Mouse (Mus musculus) kidney, adult 10 weeks (tissue): ENCODE data around the gene Slc4a1ap. TPM values are rescaled to one million over a fixed set of nuclear protein-coding genes. Genes with fewer than 3 reads are reported as not detected.

ENCODE experiments used
- polyA plus RNA-seq: library from polyadenylated mRNA; stranded (reverse); fragments of 350-450 nt; fragmentation: Illumina TruSeq; extraction: RNeasy Lipid Tissue Mini Kit (QIAGEN cat#74804); gene quantifications from one replicate; pipeline ENCODE4 v1.2.3, GENCODE M21; 2014; ENCODE audit warnings: low read depth, low replicate concordance

Slc4a1ap gene
- polyA plus RNA-seq, result 48.0 TPM

GRCm38 (mm10) chr5:31526354-31527116 lies at the start of gene Slc4a1ap:
TSS of gene Slc4a1ap (plus strand) at chr5:31526995.

GRCm38 (mm10) chr5:31485440-31485839 lies 41.4 kb upstream of the Slc4a1ap start, which contains the start of gene 4930548H24Rik:
TSS of gene 4930548H24Rik (plus strand) at chr5:31485740.

GRCm38 (mm10) chr5:31494513-31495297 lies 32.1 kb upstream of the Slc4a1ap start, which contains the start of gene Gpn1:
TSS of gene Gpn1 (plus strand) at chr5:31494741.

GRCm38 (mm10) chr5:31527707-31528106 lies 912 bp downstream of the Slc4a1ap start, which contains the start of gene Supt7l:
TSS of gene Supt7l (minus strand) at chr5:31527807.

DNA sequence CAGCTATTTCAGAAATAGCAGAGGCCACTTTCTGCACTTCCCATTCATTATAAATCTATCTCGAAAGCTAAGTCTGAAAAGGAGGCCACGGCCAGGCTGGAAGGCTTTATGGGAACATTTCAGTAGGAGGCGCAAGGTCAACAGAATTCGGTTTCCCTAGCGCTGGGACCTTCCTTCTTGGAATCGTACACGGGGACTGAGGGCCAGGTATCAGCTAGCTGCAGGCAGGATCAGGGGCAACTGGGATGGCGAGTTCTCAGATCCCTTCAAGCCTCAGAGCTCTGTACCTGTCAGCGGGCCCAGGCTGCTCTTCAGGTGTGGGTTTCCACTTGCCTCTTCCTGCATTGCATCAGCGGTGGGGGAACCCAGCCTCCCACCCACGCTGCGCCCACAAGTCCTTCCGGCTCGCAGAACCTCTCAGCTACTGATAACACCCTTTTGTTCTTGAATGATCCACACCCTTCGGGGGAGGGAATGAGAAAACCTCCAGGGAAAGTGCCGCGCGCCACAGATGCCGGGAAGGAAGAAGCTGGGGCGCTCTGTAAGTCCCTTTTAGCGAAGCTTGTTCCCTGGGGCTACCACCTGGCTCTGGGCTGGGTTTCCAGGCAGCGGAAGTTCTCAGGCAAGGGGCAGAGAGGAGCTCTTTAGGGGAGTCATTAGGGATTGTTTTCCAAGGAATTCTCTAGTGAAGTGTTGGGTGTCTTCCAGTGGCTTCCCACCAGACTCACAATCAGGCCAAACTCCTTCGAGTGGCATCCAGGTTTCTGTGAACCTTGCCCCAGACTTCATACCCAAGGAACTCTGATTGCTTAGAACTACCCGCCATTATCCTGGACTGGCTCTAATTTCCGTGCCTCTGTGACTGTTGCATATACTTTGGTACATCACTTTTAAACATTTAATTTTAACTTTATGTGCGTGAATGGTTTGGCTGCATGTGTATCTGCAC lies 70.0 kb downstream of the Slc4a1ap start, which contains the start of gene Mrpl33:
Mrpl33 (plus strand) TSS at position 455 of the 949 bp plus-strand sequence.

Other genes with a start within 250 kb of the Slc4a1ap start
- gene Ift172, start 235.9 kb upstream of the Slc4a1ap start, polyA plus RNA-seq, result 11.9 TPM
- gene Fndc4, start 230.9 kb upstream of the Slc4a1ap start, polyA plus RNA-seq, result 3.0 TPM
- gene Gckr, start 229.6 kb upstream of the Slc4a1ap start, polyA plus RNA-seq, result not detected
- 20.2 TPM for gene Zfp512, start 74.6 kb upstream of the Slc4a1ap start, polyA plus RNA-seq
- not detected for gene 4930548H24Rik, start 41.3 kb upstream of the Slc4a1ap start, polyA plus RNA-seq
- 26.4 TPM for gene Gpn1, start 32.3 kb upstream of the Slc4a1ap start, polyA plus RNA-seq
- 15.8 TPM for gene Supt7l, start 812 bp downstream of the Slc4a1ap start, polyA plus RNA-seq
- gene Mrpl33, start 69.9 kb downstream of the Slc4a1ap start, polyA plus RNA-seq, result 76.9 TPM
- 11.9 TPM for gene Rbks, start 170.6 kb downstream of the Slc4a1ap start, polyA plus RNA-seq
- gene Babam2, start 170.7 kb downstream of the Slc4a1ap start, polyA plus RNA-seq, result 70.3 TPM